Mouse (Mus musculus) NIH3T3 (cell line): ENCODE results near the gene Cacng7.

Experiments used
- DNase-seq: peaks from one replicate; pipeline ENCODE4 v3.0.0-alpha.2; 2012; ENCODE audit warnings: low read depth

The Cacng7 gene

GRCm38 (mm10) chr7:3345301-3345700 lies 12.5 kb downstream of the Cacng7 start:
- no peak for DNase-seq

- DNase-seq: no peak
These were observed 14.9 kb downstream of the Cacng7 start for GRCm38 (mm10) chr7:3347366-3348287.

DNA sequence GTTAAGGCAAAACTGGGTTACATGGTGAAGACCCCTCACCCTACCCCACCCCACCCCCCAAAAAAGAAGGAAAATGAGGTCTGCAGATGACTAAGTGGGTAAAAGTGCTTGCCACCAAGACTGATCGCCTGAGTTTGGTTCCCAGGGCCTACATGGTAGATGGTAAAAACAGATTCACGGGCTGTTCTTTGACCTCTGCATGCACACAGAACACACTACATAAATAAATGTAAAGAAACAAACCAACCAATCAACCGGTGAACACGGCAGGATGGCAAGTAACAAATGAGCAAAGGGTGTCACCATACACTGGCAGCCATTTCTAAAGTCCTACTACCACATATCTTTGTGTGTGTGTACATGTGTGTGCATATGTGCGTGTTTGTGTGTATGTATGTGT lies 15.6 kb downstream of the Cacng7 start:
- DNase-seq: no peak

DNA sequence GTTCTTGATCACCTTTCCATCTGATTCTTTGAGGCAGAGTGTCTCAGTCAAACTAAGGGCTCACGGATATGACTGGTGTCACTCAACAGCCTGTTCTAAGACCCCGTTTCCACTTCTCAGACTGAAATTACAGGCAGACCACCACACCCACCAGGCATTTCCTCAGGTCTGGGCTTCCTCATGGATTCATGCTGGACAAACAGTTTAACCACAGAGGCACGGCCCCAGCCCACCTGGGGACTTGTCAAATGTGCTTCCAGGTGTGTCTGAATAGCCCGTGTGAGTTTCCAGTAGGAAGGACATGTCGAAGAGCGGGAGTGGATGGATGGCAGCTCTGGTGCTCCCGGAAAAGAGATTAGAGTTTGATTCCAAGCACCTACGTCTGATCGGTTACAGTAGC lies 17.0 kb downstream of the Cacng7 start:
- no peak for DNase-seq

- no peak for DNase-seq
These were observed 18.8 kb downstream of the Cacng7 start for GRCm38 (mm10) chr7:3351536-3351935.

GRCm38 (mm10) chr7:3354850-3355249 lies 22.1 kb downstream of the Cacng7 start:
- DNase-seq: no peak

DNA sequence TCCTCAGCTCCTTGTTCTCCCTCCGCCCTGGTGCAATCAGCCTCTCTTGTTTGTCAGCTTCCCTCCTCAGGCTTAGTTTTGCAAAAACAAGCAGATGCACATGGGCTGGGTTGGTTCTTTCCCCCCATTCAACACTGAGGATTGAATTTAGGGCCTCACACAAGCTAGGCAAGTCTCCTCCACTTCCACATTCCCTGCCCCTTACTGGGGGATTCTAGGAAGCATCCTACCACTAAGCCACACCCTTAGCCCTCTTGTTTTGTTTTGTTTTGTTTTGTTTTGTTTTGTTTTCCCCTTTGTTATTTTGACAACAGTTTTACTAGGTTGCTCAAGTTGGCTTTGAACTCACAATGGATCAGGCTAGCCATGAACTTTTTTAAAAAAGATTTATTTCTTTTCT lies 27.9 kb downstream of the Cacng7 start:
- DNase-seq: no peak

DNA sequence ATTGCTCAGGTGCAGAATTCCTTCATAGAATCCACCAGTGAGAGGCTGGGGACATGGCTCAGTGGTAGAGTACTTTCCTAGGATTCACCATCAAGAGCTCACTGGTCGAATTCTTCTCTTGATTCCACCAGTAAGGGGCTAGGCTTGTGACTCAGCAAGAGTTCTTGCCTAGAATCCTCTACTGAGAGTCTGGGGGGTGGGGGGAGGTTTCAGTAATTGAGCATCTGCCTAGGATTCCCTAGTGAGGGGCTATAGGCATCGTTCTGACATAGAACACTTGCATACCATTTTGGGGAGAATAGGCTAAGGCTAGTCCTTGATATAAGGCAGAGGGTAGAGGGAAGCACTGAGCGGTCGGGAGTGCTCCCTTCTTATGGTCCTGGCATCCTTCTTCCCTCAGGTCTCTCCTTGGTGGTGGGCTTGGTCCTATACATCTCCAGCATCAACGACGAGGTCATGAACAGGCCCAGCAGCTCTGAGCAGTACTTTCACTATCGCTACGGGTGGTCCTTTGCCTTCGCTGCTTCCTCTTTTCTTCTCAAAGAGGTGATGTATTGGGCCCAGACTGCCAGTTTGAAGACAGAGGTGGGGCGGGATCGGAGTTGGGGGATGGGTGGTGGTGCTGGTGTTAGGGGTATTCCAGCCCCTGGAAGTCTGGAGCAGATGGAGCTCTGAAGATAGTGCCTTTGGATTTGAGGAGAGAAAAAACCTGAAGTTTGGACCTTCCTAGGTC lies 33.0 kb downstream of the Cacng7 start:
- no peak for DNase-seq

- DNase-seq: no peak
These were observed 34.2 kb downstream of the Cacng7 start for GRCm38 (mm10) chr7:3366705-3367516.

DNA sequence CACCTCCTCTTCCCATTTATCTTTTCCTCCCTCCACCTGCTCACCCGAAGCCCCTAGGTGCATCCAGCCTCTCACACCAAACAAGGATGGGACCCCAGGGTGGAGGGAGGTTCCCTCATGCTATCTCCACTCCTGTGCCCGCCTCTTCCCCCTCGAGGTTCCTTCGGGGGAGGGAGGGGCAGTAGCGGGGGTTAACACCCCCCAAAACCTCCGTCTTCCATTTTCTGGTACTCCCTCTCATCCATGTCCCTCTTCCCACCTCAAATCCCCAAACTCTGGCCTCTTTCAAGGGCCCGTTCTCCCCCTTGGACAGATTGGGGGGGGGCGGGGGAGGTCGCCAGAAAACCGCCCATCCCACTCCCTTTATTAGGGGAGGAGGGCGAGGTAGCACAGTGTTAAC lies 34.8 kb downstream of the Cacng7 start:
- DNase-seq: no peak

DNA sequence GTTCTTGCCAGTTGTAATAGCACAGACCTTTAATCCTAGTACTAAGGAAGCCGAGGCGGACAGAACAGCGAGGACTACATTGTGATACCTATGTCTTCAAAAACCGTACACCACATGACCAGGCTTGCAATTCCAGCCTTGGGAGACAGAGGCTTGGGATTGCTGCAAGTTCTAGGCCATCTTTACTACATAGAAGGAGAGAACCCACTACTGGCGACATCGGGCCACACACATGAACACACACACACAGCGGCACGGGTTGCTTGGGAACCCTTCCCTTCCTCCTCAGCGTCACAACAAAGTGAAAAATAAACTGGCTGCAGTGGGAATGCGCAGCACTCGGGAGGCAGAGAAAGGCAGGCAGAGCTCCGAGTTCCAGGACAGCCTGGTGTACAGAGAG lies 35.6 kb downstream of the Cacng7 start:
- DNase-seq: no peak

GRCm38 (mm10) chr7:3369189-3369588 lies 36.4 kb downstream of the Cacng7 start:
- DNase-seq: peak; percentile 12

GRCm38 (mm10) chr7:3370407-3370806 lies 37.7 kb downstream of the Cacng7 start:
- no peak for DNase-seq

DNA sequence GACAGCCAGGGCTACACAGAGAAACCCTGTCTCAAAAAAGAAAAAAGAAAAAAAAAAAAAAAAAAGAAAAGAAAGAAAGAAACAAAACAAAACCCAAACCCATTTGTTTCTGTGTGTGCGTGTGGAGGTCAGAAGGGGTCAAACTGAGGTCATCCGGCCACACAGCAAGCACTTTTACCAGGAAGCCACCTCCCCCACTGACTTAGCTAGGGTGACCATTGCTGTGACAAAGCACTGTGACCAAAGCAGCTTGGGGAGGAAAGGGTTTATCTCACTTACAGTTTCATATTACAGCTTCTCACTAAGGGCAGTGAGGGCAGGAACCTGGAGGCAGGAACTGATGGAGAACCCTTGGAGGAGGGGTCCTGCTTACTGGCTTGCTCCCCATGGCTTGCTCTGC lies 39.6 kb downstream of the Cacng7 start:
- no peak for DNase-seq

GRCm38 (mm10) chr7:3373754-3374153 lies 41.0 kb downstream of the Cacng7 start:
- DNase-seq: no peak

DNA sequence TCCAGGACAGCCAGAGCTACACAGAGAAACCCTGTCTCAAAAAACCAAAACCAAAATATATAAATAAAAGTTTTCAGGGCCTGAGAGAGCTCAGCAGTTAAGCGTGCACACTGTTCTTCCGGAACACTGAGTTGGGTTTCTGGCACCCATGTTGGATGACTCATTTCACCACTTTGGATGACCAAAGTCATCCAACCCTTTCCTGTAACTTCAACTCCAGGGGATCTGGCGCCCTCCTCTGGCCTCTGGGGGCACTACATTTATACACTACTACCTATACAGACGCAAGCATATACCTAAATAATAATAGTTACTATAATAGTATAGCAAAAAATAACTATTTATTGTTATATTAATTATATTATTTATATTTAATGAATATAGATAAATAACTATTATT lies 44.1 kb downstream of the Cacng7 start:
- DNase-seq: peak; percentile 84

- no peak for DNase-seq
These were observed 49.4 kb downstream of the Cacng7 start for GRCm38 (mm10) chr7:3382123-3382522.

GRCm38 (mm10) chr7:3384807-3385319 lies 52.1 kb downstream of the Cacng7 start:
- DNase-seq: peak; percentile 47

- DNase-seq: peak; percentile 60
These were observed 53.4 kb downstream of the Cacng7 start for GRCm38 (mm10) chr7:3386036-3386730.

DNA sequence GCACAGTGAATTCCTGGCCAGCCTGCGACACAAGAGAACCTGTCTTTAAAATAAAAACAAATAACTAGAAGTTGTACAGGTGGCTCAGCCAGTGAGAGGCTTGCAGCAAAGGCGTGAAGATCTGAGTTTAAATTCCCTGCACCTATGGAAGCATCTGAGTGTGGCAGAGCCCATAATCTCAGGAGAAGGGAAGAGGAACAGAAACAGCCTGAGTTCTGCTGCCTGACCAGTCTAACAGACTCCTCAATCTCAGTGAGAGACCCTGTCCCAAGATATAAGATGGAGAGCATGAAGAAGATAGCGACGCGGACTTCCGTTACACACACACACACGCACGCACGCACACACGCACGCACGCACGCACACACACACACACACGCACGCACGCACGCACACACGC lies 55.0 kb downstream of the Cacng7 start:
- no peak for DNase-seq

GRCm38 (mm10) chr7:3388885-3389284 lies 56.1 kb downstream of the Cacng7 start:
- no peak for DNase-seq
